Mouse (Mus musculus) frontal cortex, postnatal 25 days (tissue): ENCODE measurements around the gene Acap2.
A peak's percentile ranks its signal among the peaks of the same experiment; 100 is the strongest.

ENCODE experiments used
- DNase-seq, 2 experiments: peaks; one replicate each; pipeline ENCODE4 v3.0.0; 2022; ENCODE audit warnings: low spot score in 2 of 2

Acap2 gene

GRCm38 (mm10) chr16:31081125-31081664, 119.8 kb downstream of the Acap2 start, which contains the start of gene Xxylt1:
Gene Xxylt1 (minus strand): TSS chr16:31081432.
- DNase-seq, result peak; percentile 90 to 91

DNA sequence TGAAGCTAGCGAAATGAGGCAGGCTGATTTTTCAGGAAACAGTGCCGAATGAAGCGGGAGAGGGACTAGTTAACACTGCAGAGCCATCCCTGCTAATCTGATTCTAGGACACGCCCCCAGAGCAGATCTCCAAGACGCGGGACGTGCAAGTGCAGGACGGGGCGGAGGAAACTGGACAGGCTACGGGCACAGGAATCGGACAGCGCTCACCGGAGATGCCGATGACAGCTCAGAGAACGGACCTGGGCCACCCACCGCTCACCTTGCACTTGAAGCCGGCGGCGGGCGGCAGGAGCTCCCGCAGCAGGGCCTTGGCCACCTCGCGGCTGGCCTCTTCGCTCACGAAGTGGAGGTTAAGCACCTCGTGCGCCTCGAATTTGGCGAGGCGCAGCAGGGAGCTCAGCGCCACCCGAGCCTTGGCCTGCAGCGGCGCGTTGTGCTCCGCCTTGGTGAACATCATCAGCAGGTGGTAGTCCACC, 120.4 kb downstream of the Acap2 start:
- peak in 1 of 2 experiments; percentile 35 for DNase-seq

- DNase-seq, result no peak
Measured at GRCm38 (mm10) chr16:31077396-31077795, 123.6 kb downstream of the Acap2 start.

- no peak for DNase-seq
Measured at GRCm38 (mm10) chr16:31076436-31076835, 124.6 kb downstream of the Acap2 start.

GRCm38 (mm10) chr16:31074324-31074908, 126.6 kb downstream of the Acap2 start:
- no peak for DNase-seq

DNA sequence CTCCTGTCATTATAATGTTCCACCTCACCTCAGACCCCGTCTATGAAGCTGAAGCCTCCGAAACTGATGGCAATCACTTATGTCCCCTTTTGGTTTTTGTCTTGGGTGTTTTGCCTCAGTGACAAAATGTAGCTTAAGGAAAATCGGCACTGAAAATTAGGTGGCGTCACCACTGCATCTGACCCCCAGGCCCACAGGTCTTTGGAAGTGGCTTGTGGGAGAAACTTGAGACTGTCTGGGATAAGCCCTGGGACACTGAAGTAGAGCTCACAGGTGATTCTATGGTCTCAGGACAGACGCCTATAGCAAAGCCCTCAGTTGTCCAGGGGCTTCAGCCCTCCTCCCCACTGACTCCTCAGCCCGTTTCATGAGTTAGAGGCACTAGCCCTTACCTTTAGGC, 129.3 kb downstream of the Acap2 start:
- no peak for DNase-seq

GRCm38 (mm10) chr16:31070358-31071133, 130.5 kb downstream of the Acap2 start:
- peak; percentile 85 for DNase-seq

DNA sequence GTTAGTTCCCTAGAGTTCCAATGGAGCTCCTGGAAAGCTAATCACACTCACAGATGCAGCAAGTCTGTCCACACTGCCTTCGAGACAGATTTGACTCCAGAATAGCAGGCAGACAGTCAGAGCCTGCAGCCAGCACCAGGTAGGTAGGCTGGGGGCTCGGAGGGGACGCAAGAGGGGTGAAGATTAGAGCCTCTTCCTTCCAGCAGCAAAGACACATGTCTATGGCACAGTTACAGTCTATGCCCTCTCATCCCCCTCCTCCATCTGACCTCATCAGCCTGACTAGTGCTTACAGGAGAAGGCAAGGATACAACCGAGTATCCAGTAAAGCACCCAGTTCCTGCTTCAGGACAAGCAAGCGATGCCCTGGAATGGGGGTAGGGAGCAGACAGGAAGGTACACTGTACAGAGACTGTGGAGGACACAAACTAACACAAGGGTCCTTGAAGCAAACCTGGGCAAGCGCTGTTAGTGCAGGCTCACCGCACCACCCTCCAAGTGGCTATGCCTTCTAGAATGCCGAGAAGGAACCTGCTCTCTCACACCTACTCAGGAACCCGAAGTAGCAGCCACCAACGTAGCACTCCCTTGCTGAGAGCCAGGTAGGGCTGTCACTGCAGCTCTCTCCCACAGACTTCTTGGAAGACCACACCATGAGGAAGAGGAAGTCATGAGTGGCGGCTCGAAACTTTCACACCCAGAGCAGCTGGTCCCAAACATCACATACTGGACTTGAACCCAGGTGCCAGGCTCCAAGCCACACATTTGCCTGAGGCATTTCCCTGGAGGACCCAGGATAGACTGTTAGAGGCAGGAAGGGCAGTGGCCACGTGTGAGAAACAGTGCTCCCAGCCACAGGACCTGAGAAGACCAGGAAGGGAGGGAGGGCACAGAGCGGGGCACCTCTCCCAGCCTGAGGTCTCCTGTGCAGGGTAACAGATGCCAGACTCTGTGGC, 131.6 kb downstream of the Acap2 start:
- no peak for DNase-seq

DNA sequence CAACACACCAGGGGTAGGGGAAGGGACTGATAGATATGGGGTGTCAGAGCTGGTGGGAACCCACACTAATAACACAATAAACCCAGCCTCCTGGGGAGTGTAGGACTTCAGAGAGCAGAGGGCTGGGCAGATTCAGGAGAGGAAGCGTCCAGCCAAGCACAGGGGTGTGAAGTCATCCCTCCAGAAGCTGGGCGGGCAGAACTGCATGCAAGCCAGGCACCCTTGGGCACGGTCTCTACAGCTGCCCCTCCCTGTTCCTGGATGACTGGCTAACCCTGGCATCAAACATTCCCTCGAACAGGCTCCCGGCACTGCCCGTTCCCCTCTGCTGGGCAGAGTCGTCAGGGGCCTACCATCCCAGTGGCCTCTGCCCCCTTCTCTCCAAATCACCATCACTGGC, 132.8 kb downstream of the Acap2 start:
- no peak for DNase-seq

GRCm38 (mm10) chr16:31066344-31067098, 134.5 kb downstream of the Acap2 start:
- no peak for DNase-seq

GRCm38 (mm10) chr16:31064782-31065181, 136.3 kb downstream of the Acap2 start:
- no peak for DNase-seq

DNA sequence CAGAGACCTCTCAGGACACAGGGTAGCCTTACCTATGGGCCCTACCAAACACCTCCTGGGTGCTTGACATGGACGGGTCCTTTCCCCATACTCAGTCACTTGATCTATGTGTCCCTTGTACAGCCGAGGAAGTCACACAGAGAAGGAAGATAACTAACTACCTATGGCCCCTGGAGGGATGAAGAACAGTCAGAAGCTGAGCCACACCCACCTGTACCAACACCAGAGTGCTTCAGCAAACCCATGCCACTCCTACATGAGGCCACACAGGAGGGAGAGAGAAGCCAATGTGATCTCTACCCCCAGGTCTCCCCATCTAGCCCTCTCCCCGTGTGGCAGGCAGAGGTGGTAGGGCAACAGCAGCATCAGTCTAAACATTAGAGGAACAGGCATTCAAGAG, 138.1 kb downstream of the Acap2 start:
- no peak for DNase-seq

- DNase-seq, result no peak
Measured at GRCm38 (mm10) chr16:31061246-31061880, 139.7 kb downstream of the Acap2 start.

DNA sequence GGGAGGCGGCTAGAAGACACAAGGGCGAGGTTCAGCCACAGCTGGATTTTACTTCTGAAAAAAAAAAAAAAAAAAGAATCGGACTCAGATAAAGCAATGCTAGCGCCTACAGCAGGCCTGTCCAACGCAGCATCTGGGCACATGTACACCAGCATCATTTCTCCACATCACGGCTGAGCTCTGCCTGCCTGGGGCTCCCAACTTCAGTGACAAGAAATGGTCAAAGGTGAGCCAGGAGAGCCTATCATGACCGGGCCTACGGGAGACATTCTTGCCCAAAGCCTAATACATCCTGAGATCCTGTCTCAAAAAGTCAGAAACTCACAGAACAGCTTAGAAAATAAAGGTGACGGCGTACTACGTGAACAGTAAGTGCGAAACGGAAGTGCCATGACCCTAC, 140.3 kb downstream of the Acap2 start:
- no peak for DNase-seq

- no peak for DNase-seq
Measured at GRCm38 (mm10) chr16:31060226-31060625, 140.8 kb downstream of the Acap2 start.

GRCm38 (mm10) chr16:31059730-31060129, 141.3 kb downstream of the Acap2 start:
- no peak for DNase-seq

GRCm38 (mm10) chr16:31052812-31053211, 148.2 kb downstream of the Acap2 start:
- DNase-seq, result no peak

GRCm38 (mm10) chr16:31052177-31052726, 148.8 kb downstream of the Acap2 start:
- no peak for DNase-seq

DNA sequence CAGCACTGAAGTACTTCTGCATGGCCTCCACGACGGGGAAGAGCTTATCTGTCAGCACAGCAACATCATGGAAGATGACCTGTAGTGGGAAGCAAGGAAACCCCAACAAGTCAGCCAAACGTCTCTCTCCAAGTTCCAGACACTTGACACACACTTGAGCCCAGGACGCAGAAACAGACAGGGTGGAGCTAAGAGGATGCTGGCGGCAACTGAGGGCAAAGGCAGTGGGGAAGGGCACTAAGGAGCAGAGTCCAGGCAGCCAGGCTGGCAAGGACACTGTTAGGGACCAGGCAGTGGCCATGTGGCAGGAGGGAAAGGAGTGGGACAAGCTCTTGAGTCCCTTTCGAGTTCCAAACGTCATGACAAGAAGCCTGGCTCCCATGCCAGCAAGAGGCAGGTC, 150.3 kb downstream of the Acap2 start:
- no peak for DNase-seq

- DNase-seq, result no peak
Measured at GRCm38 (mm10) chr16:31048194-31048593, 152.9 kb downstream of the Acap2 start.
